Mouse (Mus musculus): ENCODE data around the gene Arglu1.

GRCm38 (mm10) chr8:8639569-8640263 lies 50.6 kb downstream of the Arglu1 start:
- no peak for TF ChIP-seq CTCF (conservative IDR thresholded peaks at IDR 0.05; ENCODE audit: low read length)
- TF ChIP-seq POU5F1 (IDR thresholded peaks at IDR 0.05; ENCODE audit: borderline replicate concordance, low read length) = no peak
- no peak for TF ChIP-seq NANOG (IDR thresholded peaks at IDR 0.05; ENCODE audit: borderline replicate concordance, low read length)

Measured in E14TG2a.4 (cell line).